Mouse (Mus musculus) neural tube, embryonic 12.5 days (tissue): Measurements from ENCODE around the gene Thsd7a. TPM values are rescaled to one million over a fixed set of nuclear protein-coding genes. Genes with fewer than 3 reads are reported as not detected.
A peak's percentile ranks its signal among the peaks of the same experiment; 100 is the strongest.

Experiments used
- ATAC-seq: fragments of 200-750 bp; cut with Nextera tagmentation; 2 replicates; pipeline ENCODE4 v1.8.0; 2017; ENCODE audit warnings: low read depth, mild to moderate bottlenecking, moderate TSS enrichment, moderate library complexity; ENCODE audit not compliant: low FRiP score
- H3K27ac ChIP-seq: fragments of 300-500 bp; sonication (generic); 2 replicates; pipeline ENCODE4 v1.5.1; 2016
- H3K27me3 ChIP-seq: fragments of 300-500 bp; sonication (generic); replicated peaks from 2 replicates; pipeline ENCODE4 v1.6.1; 2016; ENCODE audit warnings: mild to moderate bottlenecking
- H3K36me3 ChIP-seq: fragments of 300-500 bp; sonication (generic); 2 replicates; pipeline ENCODE4 v1.6.1; 2016; ENCODE audit warnings: mild to moderate bottlenecking
- H3K4me1 ChIP-seq: fragments of 300-500 bp; sonication (generic); 2 replicates; pipeline ENCODE4 v1.6.1; 2016
- H3K4me2 ChIP-seq: fragments of 300-500 bp; sonication (generic); replicated peaks from 2 replicates; pipeline ENCODE4 v1.6.1; 2016; ENCODE audit warnings: mild to moderate bottlenecking
- H3K4me3 ChIP-seq: fragments of 300-500 bp; sonication (generic); 2 replicates; pipeline ENCODE4 v1.5.1; 2016
- H3K9ac ChIP-seq: fragments of 300-500 bp; sonication (generic); 2 replicates; pipeline ENCODE4 v1.6.1; 2016; ENCODE audit warnings: mild to moderate bottlenecking
- H3K9me3 ChIP-seq: fragments of 300-500 bp; sonication (generic); 2 replicates; pipeline ENCODE4 v1.6.1; 2016; ENCODE audit warnings: mild to moderate bottlenecking
- WGBS: fragments of 180-500 bp; shearing (Covaris S2); methylation state at CpG from one replicate; pipeline ENCODE4 v1.1.7; 2016; 5-methylcytosine and 5-hydroxymethylcytosine counted together
- polyA plus RNA-seq: library from polyadenylated mRNA; unstranded; fragments of >200 nt; fragmentation: Nextera tagmentation; extraction: Ambion mirVana; gene quantifications from 2 replicates; pipeline ENCODE4 v1.2.1, GENCODE M21; 2016

The Thsd7a gene
- polyA plus RNA-seq, 1 experiment from 2014 or later = 34.6 TPM

- 52% methylated on average over 4 of the region's 4 CpGs for WGBS
- no peak for ATAC-seq
- no peaks in the 10 kb centered on the region for H3K9me3 ChIP-seq
These were observed 332.2 kb downstream of the Thsd7a start for GRCm38 (mm10) chr6:12416976-12417375.

GRCm38 (mm10) chr6:12404441-12404840, 344.8 kb downstream of the Thsd7a start:
- WGBS = 45% methylated on average over 2 of the region's 2 CpGs
- Histone ChIP-seq H3K4me3 (no peak overlapping the region), H3K9ac (no peak overlapping the region), H3K36me3 (no peaks in the 10 kb centered on the region), H3K27ac (no peak overlapping the region), H3K27me3 (no peaks in the 10 kb centered on the region), H3K9me3 (no peaks in the 10 kb centered on the region), H3K4me2 (no peak overlapping the region), H3K4me1 (no peaks in the 10 kb centered on the region)
- ATAC-seq = peak; percentile 14; the same call in 1 of the 2 replicates

More at GRCm38 (mm10) chr6:12416976-12417375, 332.2 kb downstream of the Thsd7a start:
- H3K36me3 ChIP-seq = no peaks in the 10 kb centered on the region
- H3K4me1 ChIP-seq = no peaks in the 10 kb centered on the region
- H3K27me3 ChIP-seq = no peaks in the 10 kb centered on the region
- no peak overlapping the region for H3K4me3 ChIP-seq
- H3K27ac ChIP-seq = no peak overlapping the region
- H3K9ac ChIP-seq = no peak overlapping the region
- no peak overlapping the region for H3K4me2 ChIP-seq

GRCm38 (mm10) chr6:12402996-12403395, 346.2 kb downstream of the Thsd7a start:
- no peak overlapping the region for H3K4me2 ChIP-seq
- H3K4me1 ChIP-seq = no peaks in the 10 kb centered on the region
- no peaks in the 10 kb centered on the region for H3K36me3 ChIP-seq
- no peak for ATAC-seq
- H3K27me3 ChIP-seq = no peaks in the 10 kb centered on the region
- no peak overlapping the region for H3K9ac ChIP-seq
- H3K4me3 ChIP-seq = no peak overlapping the region
- no peaks in the 10 kb centered on the region for H3K9me3 ChIP-seq
- WGBS = 91% methylated on average over 1 of the region's 1 CpGs
- H3K27ac ChIP-seq = no peak overlapping the region

- H3K4me3 ChIP-seq = no peak overlapping the region
- H3K36me3 ChIP-seq = no peaks in the 10 kb centered on the region
- no peak overlapping the region for H3K4me2 ChIP-seq
- no peak overlapping the region for H3K9ac ChIP-seq
- H3K27ac ChIP-seq = no peak overlapping the region
- no peaks in the 10 kb centered on the region for H3K27me3 ChIP-seq
- H3K4me1 ChIP-seq = no peaks in the 10 kb centered on the region
- no peak for ATAC-seq
- WGBS = 89% methylated on average over 8 of the region's 8 CpGs
- H3K9me3 ChIP-seq = no peaks in the 10 kb centered on the region
These were observed 351.3 kb downstream of the Thsd7a start for GRCm38 (mm10) chr6:12397776-12398522.

GRCm38 (mm10) chr6:12393574-12394380, 355.4 kb downstream of the Thsd7a start:
- H3K4me3 ChIP-seq = no peak overlapping the region
- H3K27ac ChIP-seq = no peak overlapping the region
- no peaks in the 10 kb centered on the region for H3K9me3 ChIP-seq
- H3K9ac ChIP-seq = no peak overlapping the region
- 65% methylated on average over 2 of the region's 2 CpGs for WGBS
- H3K36me3 ChIP-seq = no peaks in the 10 kb centered on the region
- H3K27me3 ChIP-seq = no peaks in the 10 kb centered on the region
- no peak overlapping the region for H3K4me2 ChIP-seq
- ATAC-seq = no peak
- no peaks in the 10 kb centered on the region for H3K4me1 ChIP-seq

- Histone ChIP-seq H3K9me3 (no peaks in the 10 kb centered on the region), H3K36me3 (no peaks in the 10 kb centered on the region), H3K9ac (no peak overlapping the region), H3K27me3 (no peaks in the 10 kb centered on the region), H3K27ac (no peak overlapping the region), H3K4me3 (no peak overlapping the region), H3K4me1 (no peaks in the 10 kb centered on the region), H3K4me2 (no peak overlapping the region)
- ATAC-seq = no peak
- WGBS = 91% methylated on average over 1 of the region's 1 CpGs
These were observed 362.5 kb downstream of the Thsd7a start for GRCm38 (mm10) chr6:12386731-12387130.

GRCm38 (mm10) chr6:12385591-12385990, 363.6 kb downstream of the Thsd7a start:
- H3K4me3 ChIP-seq = no peak overlapping the region
- no peaks in the 10 kb centered on the region for H3K4me1 ChIP-seq
- no peaks in the 10 kb centered on the region for H3K9me3 ChIP-seq
- 92% methylated on average over 3 of the region's 3 CpGs for WGBS
- no peak overlapping the region for H3K4me2 ChIP-seq
- H3K27me3 ChIP-seq = no peaks in the 10 kb centered on the region
- no peak for ATAC-seq
- no peak overlapping the region for H3K9ac ChIP-seq
- no peaks in the 10 kb centered on the region for H3K36me3 ChIP-seq
- H3K27ac ChIP-seq = no peak overlapping the region

- Histone ChIP-seq H3K4me2 (no peak overlapping the region), H3K9ac (no peak overlapping the region), H3K4me1 (no peaks in the 10 kb centered on the region), H3K36me3 (no peaks in the 10 kb centered on the region), H3K4me3 (no peak overlapping the region), H3K27me3 (no peaks in the 10 kb centered on the region), H3K27ac (no peak overlapping the region), H3K9me3 (no peaks in the 10 kb centered on the region)
- 85% methylated on average over 6 of the region's 6 CpGs for WGBS
- no peak for ATAC-seq
These were observed 368.0 kb downstream of the Thsd7a start for GRCm38 (mm10) chr6:12381136-12381778.

GRCm38 (mm10) chr6:12380717-12381116, 368.5 kb downstream of the Thsd7a start:
- H3K27ac ChIP-seq = no peak overlapping the region
- WGBS = 94% methylated on average over 2 of the region's 2 CpGs
- no peak for ATAC-seq

GRCm38 (mm10) chr6:12358737-12359136, 390.5 kb downstream of the Thsd7a start:
- Histone ChIP-seq H3K36me3 (no peaks in the 10 kb centered on the region), H3K4me3 (no peak overlapping the region), H3K9me3 (no peaks in the 10 kb centered on the region), H3K27me3 (no peaks in the 10 kb centered on the region), H3K27ac (no peak overlapping the region), H3K4me1 (no peaks in the 10 kb centered on the region), H3K9ac (no peak overlapping the region), H3K4me2 (no peak overlapping the region)
- ATAC-seq = no peak
- 51% methylated on average over 2 of the region's 2 CpGs for WGBS

More at GRCm38 (mm10) chr6:12380717-12381116, 368.5 kb downstream of the Thsd7a start:
- Histone ChIP-seq H3K9me3 (no peaks in the 10 kb centered on the region), H3K4me2 (no peak overlapping the region), H3K4me3 (no peak overlapping the region), H3K4me1 (no peaks in the 10 kb centered on the region), H3K36me3 (no peaks in the 10 kb centered on the region), H3K9ac (no peak overlapping the region), H3K27me3 (no peaks in the 10 kb centered on the region)

- no peak for ATAC-seq
- Histone ChIP-seq H3K4me1 (no peaks in the 10 kb centered on the region), H3K27me3 (no peaks in the 10 kb centered on the region), H3K4me3 (no peak overlapping the region), H3K4me2 (no peak overlapping the region), H3K9ac (no peak overlapping the region), H3K27ac (no peak overlapping the region), H3K36me3 (no peaks in the 10 kb centered on the region), H3K9me3 (no peaks in the 10 kb centered on the region)
- 81% methylated on average over 2 of the region's 2 CpGs for WGBS
These were observed 395.6 kb downstream of the Thsd7a start for GRCm38 (mm10) chr6:12353573-12353972.

- ATAC-seq = no peak
- H3K36me3 ChIP-seq = no peaks in the 10 kb centered on the region
- no peaks in the 10 kb centered on the region for H3K27me3 ChIP-seq
- no peaks in the 10 kb centered on the region for H3K9me3 ChIP-seq
- H3K4me1 ChIP-seq = no peaks in the 10 kb centered on the region
- H3K9ac ChIP-seq = no peak overlapping the region
- no peak overlapping the region for H3K4me2 ChIP-seq
- no peak overlapping the region for H3K27ac ChIP-seq
- no peak overlapping the region for H3K4me3 ChIP-seq
- 77% methylated on average over 9 of the region's 9 CpGs for WGBS
These were observed 397.0 kb downstream of the Thsd7a start for GRCm38 (mm10) chr6:12352165-12352719.
